Mouse (Mus musculus): ENCODE measurements around the gene Maco1.

- no peak for TF ChIP-seq POLR2A (IDR thresholded peaks at IDR 0.05; ENCODE audit: insufficient read depth, low read length)
- TF ChIP-seq CTCF (IDR thresholded peaks at IDR 0.05; ENCODE audit: low read depth, low read length): no peak
- no peak for TF ChIP-seq EP300 (IDR thresholded peaks at IDR 0.05; ENCODE audit: insufficient read depth, low read depth, low read length)
Observed at GRCm38 (mm10) chr4:134827806-134828205, 25.3 kb downstream of the Maco1 start.

All from ES-Bruce4 (cell line).